Mouse (Mus musculus) forebrain, postnatal 0 days (tissue): ENCODE results near the gene Hist1h4k. TPM values are rescaled to one million over a fixed set of nuclear protein-coding genes. Genes with fewer than 3 reads are reported as not detected.
A peak's percentile ranks its signal among the peaks of the same experiment; 100 is the strongest.

Experiments
- ATAC-seq: fragments of 200-750 bp; cut with Nextera tagmentation; 2 replicates; pipeline ENCODE4 v1.8.0; 2017; ENCODE audit warnings: mild to moderate bottlenecking, moderate library complexity
- DNase-seq: peaks from one replicate; pipeline ENCODE4 v3.0.0-alpha.2; 2015
- H3K27ac ChIP-seq: fragments of 300-500 bp; sonication (generic); 2 replicates; pipeline ENCODE4 v1.5.1; 2014; ENCODE audit warnings: low read depth, mild to moderate bottlenecking, antibody characterized with exemption, low read length, moderate library complexity, mixed read lengths
- H3K27me3 ChIP-seq: fragments of 300-500 bp; sonication (generic); 2 replicates; pipeline ENCODE4 v1.6.1; 2014; ENCODE audit warnings: mild to moderate bottlenecking, low read length, mixed read lengths; ENCODE audit not compliant: insufficient read depth
- H3K36me3 ChIP-seq: fragments of 300-500 bp; sonication (generic); 2 replicates; pipeline ENCODE4 v1.6.1; 2014; ENCODE audit warnings: mild to moderate bottlenecking, moderate library complexity; ENCODE audit not compliant: insufficient read depth
- H3K4me1 ChIP-seq: fragments of 300-500 bp; sonication (generic); 2 replicates; pipeline ENCODE4 v1.6.1; 2014; ENCODE audit warnings: antibody characterized with exemption; ENCODE audit not compliant: insufficient read depth
- H3K4me2 ChIP-seq: fragments of 300-500 bp; sonication (generic); 2 replicates; pipeline ENCODE4 v1.6.1; 2014; ENCODE audit warnings: low read depth, mild to moderate bottlenecking, moderate library complexity
- H3K4me3 ChIP-seq: fragments of 300-500 bp; sonication (generic); 2 replicates; pipeline ENCODE4 v1.5.1; 2014; ENCODE audit warnings: low read depth, low read length, mixed read lengths
- H3K9ac ChIP-seq: fragments of 300-500 bp; sonication (generic); 2 replicates; pipeline ENCODE4 v1.6.1; 2014; ENCODE audit warnings: mild to moderate bottlenecking
- H3K9me3 ChIP-seq: fragments of 300-500 bp; sonication (generic); 2 replicates; pipeline ENCODE4 v1.6.1; 2016; ENCODE audit warnings: low read length
- CTCF ChIP-seq: sonication (generic); IDR thresholded peaks from 2 replicates; pipeline ENCODE4 v1.5.1; 2016; ENCODE audit warnings: antibody characterized with exemption, control low read depth, low read depth
- WGBS: fragments of 180-500 bp; shearing (Covaris S2); extraction: QIAGEN DNeasy Blood & Tissue Kit; methylation state at CpG from one replicate; pipeline ENCODE4 v1.1.7; 2014; 5-methylcytosine and 5-hydroxymethylcytosine counted together
- microRNA-seq, 2 experiments: library from miRNA; unstranded; fragments of <30 nt; microRNA quantifications; one replicate each; pipeline ENCODE4; 2016
- polyA plus RNA-seq: library from polyadenylated mRNA; unstranded; fragments of >200 nt; fragmentation: Nextera tagmentation; extraction: Ambion mirVana; gene quantifications from 2 replicates; pipeline ENCODE4 v1.2.1, GENCODE M21; 2015
- total RNA-seq: library from RNA; depleted of rRNA; stranded (reverse); fragments of >200 nt; gene quantifications from 2 replicates; pipeline ENCODE4 v1.2.3, GENCODE M21; 2014; rRNA removed

Gene Hist1h4k
- total and polyA plus RNA-seq, 2 experiments from 2014 or later = 635 TPM; not detected in 1

DNA sequence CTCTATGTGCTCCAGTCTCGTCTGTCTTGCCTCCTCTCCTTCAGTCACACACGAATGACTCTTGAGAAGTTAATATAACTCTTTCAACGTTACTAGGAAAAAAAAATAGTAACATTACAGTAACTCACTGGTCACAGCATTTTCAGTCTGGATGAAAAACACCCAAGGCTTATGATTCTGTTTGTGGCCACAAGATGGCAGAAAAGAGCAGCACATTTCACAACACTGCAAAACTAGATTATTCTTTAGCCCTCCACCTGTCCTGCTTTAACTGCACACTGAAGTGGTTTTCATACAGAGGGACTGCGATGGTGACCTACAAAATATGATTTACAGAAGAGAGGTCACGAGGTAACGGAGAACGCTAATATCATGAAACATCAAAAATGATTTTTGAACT is 35.6 kb downstream of the Hist1h4k start:
- no peaks in the 10 kb centered on the region for H3K36me3 ChIP-seq
- peak overlapping the region; percentile 77 for H3K4me2 ChIP-seq
- no peak for ATAC-seq
- H3K4me1 ChIP-seq = peaks cover 17% of the 10 kb centered on the region
- H3K9me3 ChIP-seq = no peaks in the 10 kb centered on the region
- no peaks in the 10 kb centered on the region for H3K27me3 ChIP-seq
- peak; percentile 87 for TF ChIP-seq CTCF
- no peak overlapping the region for H3K9ac ChIP-seq
- peak overlapping the region; percentile 47 for H3K4me3 ChIP-seq
- no peak overlapping the region for H3K27ac ChIP-seq
- DNase-seq = peak; percentile 82
- WGBS = 1% methylated on average over 7 of the region's 7 CpGs

GRCm38 (mm10) chr13:21711698-21712097 is 38.6 kb downstream of the Hist1h4k start:
- H3K27me3 ChIP-seq = no peaks in the 10 kb centered on the region
- H3K27ac ChIP-seq = no peak overlapping the region
- H3K4me1 ChIP-seq = peaks cover 6% of the 10 kb centered on the region; the same call in 1 of the 2 replicates
- peak overlapping the region; percentile 64 for H3K4me3 ChIP-seq
- peak overlapping the region; percentile 47; the same call in 1 of the 2 replicates for H3K9ac ChIP-seq
- WGBS = 18% methylated on average over 4 of the region's 4 CpGs
- peak overlapping the region; percentile 65 for H3K4me2 ChIP-seq
- ATAC-seq (no peak), DNase-seq (no peak)
- no peaks in the 10 kb centered on the region for H3K9me3 ChIP-seq
- no peaks in the 10 kb centered on the region for H3K36me3 ChIP-seq
- no peak for TF ChIP-seq CTCF

- peak overlapping the region; percentile 64 for H3K4me3 ChIP-seq
- no peaks in the 10 kb centered on the region for H3K9me3 ChIP-seq
- peaks cover 6% of the 10 kb centered on the region; the same call in 1 of the 2 replicates for H3K4me1 ChIP-seq
- H3K27me3 ChIP-seq = no peaks in the 10 kb centered on the region
- peak overlapping the region; percentile 65 for H3K4me2 ChIP-seq
- H3K36me3 ChIP-seq = no peaks in the 10 kb centered on the region
- ATAC-seq (peak; percentile 87), DNase-seq (peak; percentile 91)
- 2% methylated on average over 22 of the region's 22 CpGs for WGBS
- no peak overlapping the region for H3K27ac ChIP-seq
- no peak for TF ChIP-seq CTCF
- peak overlapping the region; percentile 55 for H3K9ac ChIP-seq
Measured at GRCm38 (mm10) chr13:21710821-21711525, 39.3 kb downstream of the Hist1h4k start.

GRCm38 (mm10) chr13:21710031-21710711 is 40.1 kb downstream of the Hist1h4k start:
- ATAC-seq (peak; percentile 86), DNase-seq (peak; percentile 93)
- H3K4me1 ChIP-seq = peaks cover 3% of the 10 kb centered on the region; the same call in 1 of the 2 replicates
- peak overlapping the region; percentile 55 for H3K9ac ChIP-seq
- peak overlapping the region; percentile 25 for H3K4me2 ChIP-seq
- no peaks in the 10 kb centered on the region for H3K36me3 ChIP-seq
- WGBS = under 1% methylated on average over 32 of the region's 32 CpGs
- no peaks in the 10 kb centered on the region for H3K27me3 ChIP-seq
- H3K27ac ChIP-seq = peak overlapping the region; percentile 77
- no peaks in the 10 kb centered on the region for H3K9me3 ChIP-seq
- peak; percentile 84 for TF ChIP-seq CTCF
- H3K4me3 ChIP-seq = peak overlapping the region; percentile 64

GRCm38 (mm10) chr13:21706669-21707068 is 43.6 kb downstream of the Hist1h4k start:
- H3K27me3 ChIP-seq = no peaks in the 10 kb centered on the region

More at GRCm38 (mm10) chr13:21706669-21707068, 43.6 kb downstream of the Hist1h4k start:
- Histone ChIP-seq H3K27ac (no peak overlapping the region), H3K4me2 (no peak overlapping the region), H3K4me1 (no peaks in the 10 kb centered on the region), H3K9me3 (no peaks in the 10 kb centered on the region), H3K4me3 (no peak overlapping the region), H3K36me3 (no peaks in the 10 kb centered on the region), H3K9ac (no peak overlapping the region)
- no peak for TF ChIP-seq CTCF
- 67% methylated on average over 4 of the region's 4 CpGs for WGBS
- ATAC-seq (no peak), DNase-seq (no peak)

Small RNAs within 50 kb of the gene (microRNA-seq; reads per million reads assigned to microRNA genes)
- gene Gm44346 (0 reads per million in 2 experiments), gene Gm44357 (0 reads per million in 2 experiments), gene Gm44367 (0 to 0.12 reads per million in 2 experiments), gene Gm44454 (0 reads per million in 2 experiments)

Other genes starting within 250 kb of the Hist1h4k start
- gene Gm11273, start 249.1 kb downstream of the Hist1h4k start, total RNA-seq = 5.9 and 7.1 TPM in 2 replicates
- 5.8 and 11.0 TPM in 2 replicates for gene Gm11273, start 249.1 kb downstream of the Hist1h4k start, polyA plus RNA-seq
- 7.8 and 9.5 TPM in 2 replicates for gene Zkscan8, start 219.4 kb downstream of the Hist1h4k start, total RNA-seq
- 1.3 and 2.2 TPM in 2 replicates for gene Zkscan8, start 219.4 kb downstream of the Hist1h4k start, polyA plus RNA-seq
- not detected in 2 replicates for gene Olfr1366, start 207.7 kb downstream of the Hist1h4k start, total RNA-seq
- 0.15 TPM in 2 replicates for gene Olfr1366, start 207.7 kb downstream of the Hist1h4k start, polyA plus RNA-seq
- gene Olfr1535, start 190.6 kb downstream of the Hist1h4k start, total RNA-seq = not detected in 2 replicates
- gene Olfr1535, start 190.6 kb downstream of the Hist1h4k start, polyA plus RNA-seq = 0.06 and 0.07 TPM in 2 replicates
- gene Olfr1364, start 168.7 kb downstream of the Hist1h4k start, total RNA-seq = not detected in 2 replicates
- not detected in 2 replicates for gene Olfr1364, start 168.7 kb downstream of the Hist1h4k start, polyA plus RNA-seq
- gene Olfr1362, start 136.5 kb downstream of the Hist1h4k start, total RNA-seq = not detected in 2 replicates
- not detected in 2 replicates for gene Olfr1362, start 136.5 kb downstream of the Hist1h4k start, polyA plus RNA-seq
- not detected in 2 replicates for gene Olfr11, start 108.0 kb downstream of the Hist1h4k start, total RNA-seq
- not detected in 2 replicates for gene Olfr11, start 108.0 kb downstream of the Hist1h4k start, polyA plus RNA-seq
- not detected in 2 replicates for gene Olfr1361, start 87.1 kb downstream of the Hist1h4k start, total RNA-seq
- not detected in 2 replicates for gene Olfr1361, start 87.1 kb downstream of the Hist1h4k start, polyA plus RNA-seq
- gene Olfr1360, start 73.1 kb downstream of the Hist1h4k start, total RNA-seq = not detected in 2 replicates
- not detected in 2 replicates for gene Olfr1360, start 73.1 kb downstream of the Hist1h4k start, polyA plus RNA-seq
- gene Olfr1359, start 52.4 kb downstream of the Hist1h4k start, total RNA-seq = not detected in 2 replicates
- not detected in 2 replicates for gene Olfr1359, start 52.4 kb downstream of the Hist1h4k start, polyA plus RNA-seq
- 131 and 141 TPM in 2 replicates for gene Hist1h2bl, start 34.4 kb downstream of the Hist1h4k start, total RNA-seq
- 0.65 and 0.73 TPM in 2 replicates for gene Hist1h2bl, start 34.4 kb downstream of the Hist1h4k start, polyA plus RNA-seq
- 342 and 560 TPM in 2 replicates for gene Hist1h2ai, start 34.1 kb downstream of the Hist1h4k start, total RNA-seq
- gene Hist1h2ai, start 34.1 kb downstream of the Hist1h4k start, polyA plus RNA-seq = 12.1 and 14.6 TPM in 2 replicates
- gene Hist1h3h, start 32.8 kb downstream of the Hist1h4k start, total RNA-seq = 277 and 308 TPM in 2 replicates
- gene Hist1h3h, start 32.8 kb downstream of the Hist1h4k start, polyA plus RNA-seq = 0.75 and 1.3 TPM in 2 replicates
- 308 and 356 TPM in 2 replicates for gene Hist1h2bm, start 28.5 kb downstream of the Hist1h4k start, total RNA-seq
- 0.34 TPM in 1 of 2 replicates, not detected in the other for gene Hist1h2bm, start 28.5 kb downstream of the Hist1h4k start, polyA plus RNA-seq
- 282 and 307 TPM in 2 replicates for gene Hist1h4j, start 15.4 kb downstream of the Hist1h4k start, total RNA-seq
- gene Hist1h4j, start 15.4 kb downstream of the Hist1h4k start, polyA plus RNA-seq = not detected in 2 replicates
- 242 and 258 TPM in 2 replicates for gene Hist1h2ak, start 3.3 kb upstream of the Hist1h4k start, total RNA-seq
- gene Hist1h2ak, start 3.3 kb upstream of the Hist1h4k start, polyA plus RNA-seq = 4.4 and 5.2 TPM in 2 replicates
- gene Hist1h2bn, start 3.6 kb upstream of the Hist1h4k start, total RNA-seq = 157 and 249 TPM in 2 replicates
- not detected in 2 replicates for gene Hist1h2bn, start 3.6 kb upstream of the Hist1h4k start, polyA plus RNA-seq
- 140 and 182 TPM in 2 replicates for gene Hist1h1b, start 30.1 kb upstream of the Hist1h4k start, total RNA-seq
- gene Hist1h1b, start 30.1 kb upstream of the Hist1h4k start, polyA plus RNA-seq = 4.0 and 4.7 TPM in 2 replicates
- gene Hist1h3i, start 32.9 kb upstream of the Hist1h4k start, total RNA-seq = 282 and 291 TPM in 2 replicates
- gene Hist1h3i, start 32.9 kb upstream of the Hist1h4k start, polyA plus RNA-seq = 20.0 and 34.1 TPM in 2 replicates
- 143 and 154 TPM in 2 replicates for gene Hist1h2an, start 36.7 kb upstream of the Hist1h4k start, total RNA-seq
- gene Hist1h2an, start 36.7 kb upstream of the Hist1h4k start, polyA plus RNA-seq = 1.1 and 1.6 TPM in 2 replicates
- gene Hist1h2bp, start 37.0 kb upstream of the Hist1h4k start, total RNA-seq = 46.4 and 70.5 TPM in 2 replicates
- gene Hist1h2bp, start 37.0 kb upstream of the Hist1h4k start, polyA plus RNA-seq = 0.28 TPM in 1 of 2 replicates, not detected in the other
- gene Hist1h2bq, start 59.7 kb upstream of the Hist1h4k start, total RNA-seq = 214 and 268 TPM in 2 replicates
- 4.6 and 5.2 TPM in 2 replicates for gene Hist1h2bq, start 59.7 kb upstream of the Hist1h4k start, polyA plus RNA-seq
- 1.0 TPM in 1 of 2 replicates, not detected in the other for gene Hist1h2ao, start 60.0 kb upstream of the Hist1h4k start, total RNA-seq
- gene Hist1h2ao, start 60.0 kb upstream of the Hist1h4k start, polyA plus RNA-seq = 1.6 TPM in 1 of 2 replicates, not detected in the other
- 1.3 and 1.7 TPM in 2 replicates for gene Hist1h4m, start 61.2 kb upstream of the Hist1h4k start, total RNA-seq
- not detected in 2 replicates for gene Hist1h4m, start 61.2 kb upstream of the Hist1h4k start, polyA plus RNA-seq
- gene Hist1h4n, start 81.7 kb upstream of the Hist1h4k start, total RNA-seq = 2,245 and 2,544 TPM in 2 replicates
- 2.4 and 5.0 TPM in 2 replicates for gene Hist1h4n, start 81.7 kb upstream of the Hist1h4k start, polyA plus RNA-seq
- 584 and 748 TPM in 2 replicates for gene Hist1h2ap, start 83.0 kb upstream of the Hist1h4k start, total RNA-seq
- gene Hist1h2ap, start 83.0 kb upstream of the Hist1h4k start, polyA plus RNA-seq = 655 and 1,288 TPM in 2 replicates
- gene Hist1h2br, start 83.2 kb upstream of the Hist1h4k start, total RNA-seq = 158 and 260 TPM in 2 replicates
- gene Hist1h2br, start 83.2 kb upstream of the Hist1h4k start, polyA plus RNA-seq = 4.6 and 4.9 TPM in 2 replicates
- gene Zfp184, start 194.6 kb upstream of the Hist1h4k start, total RNA-seq = 20.7 and 21.6 TPM in 2 replicates
- gene Zfp184, start 194.6 kb upstream of the Hist1h4k start, polyA plus RNA-seq = 15.3 and 17.2 TPM in 2 replicates
- 0.38 TPM in 1 of 2 replicates, not detected in the other for gene Pom121l2, start 230.7 kb upstream of the Hist1h4k start, total RNA-seq
- not detected in 2 replicates for gene Pom121l2, start 230.7 kb upstream of the Hist1h4k start, polyA plus RNA-seq